Mouse (Mus musculus) urinary bladder, postnatal 0 days (tissue): ENCODE measurements around the gene Rplp0. TPM values are rescaled to one million over a fixed set of nuclear protein-coding genes. Genes with fewer than 3 reads are reported as not detected.

Experiments
- microRNA-seq: library from miRNA; unstranded; fragments of <30 nt; microRNA quantifications from one replicate; pipeline ENCODE4, GENCODE M21; 2016
- polyA plus RNA-seq: library from polyadenylated mRNA; unstranded; fragments of >200 nt; fragmentation: Nextera tagmentation; extraction: Ambion mirVana; gene quantifications from 2 replicates; pipeline ENCODE4 v1.2.1, GENCODE M21; 2015

The Rplp0 gene
- 1,280 and 1,369 TPM in 2 replicates for polyA plus RNA-seq

GRCm38 (mm10) chr5:115559237-115560101 is at the start of gene Rplp0:
Rplp0 (plus strand) TSS chr5:115559467.

GRCm38 (mm10) chr5:115564737-115565393 is 5.6 kb downstream of the Rplp0 start, which contains the start of gene Gcn1l1:
Gcn1l1 (plus strand) TSS chr5:115565254.

Small RNA genes lying within 50 kb of the gene (microRNA-seq; reads per million reads assigned to microRNA genes)
- not detected for gene Mir7029

Other genes starting within 250 kb of the Rplp0 start
- gene Srsf9, start 232.3 kb upstream of the Rplp0 start, polyA plus RNA-seq, result 119 and 134 TPM in 2 replicates
- 11.7 and 15.4 TPM in 2 replicates for gene Gatc, start 218.3 kb upstream of the Rplp0 start, polyA plus RNA-seq
- gene Triap1, start 218.2 kb upstream of the Rplp0 start, polyA plus RNA-seq, result 57.1 TPM in 2 replicates
- 1,380 and 1,477 TPM in 2 replicates for gene Cox6a1, start 210.5 kb upstream of the Rplp0 start, polyA plus RNA-seq
- gene Msi1, start 129.9 kb upstream of the Rplp0 start, polyA plus RNA-seq, result 0.98 and 1.5 TPM in 2 replicates
- gene Pla2g1b, start 93.2 kb upstream of the Rplp0 start, polyA plus RNA-seq, result not detected in 2 replicates
- 13.6 and 14.6 TPM in 2 replicates for gene Sirt4, start 74.7 kb upstream of the Rplp0 start, polyA plus RNA-seq
- 30.1 and 30.2 TPM in 2 replicates for gene Pxn, start 52.8 kb upstream of the Rplp0 start, polyA plus RNA-seq
- gene Gcn1l1, start 5.8 kb downstream of the Rplp0 start, polyA plus RNA-seq, result 16.3 and 18.2 TPM in 2 replicates
- gene Rab35, start 72.4 kb downstream of the Rplp0 start, polyA plus RNA-seq, result 16.0 and 17.1 TPM in 2 replicates
- gene Bicdl1, start 172.2 kb downstream of the Rplp0 start, polyA plus RNA-seq, result 12.0 and 15.0 TPM in 2 replicates